Comparison of ENCODE assay signal across 22 mouse cellular contexts in genomic region chr14:86744523-86744922, GRCm38 (mm10).
"Had no signal": no experiment of that assay in that cellular context is flagged by ENCODE, and none has a peak within 500 bp of the region (broad histone marks: within the 10 kb centered on the region; RNA-seq: fewer than 3 reads in every experiment).

No protein-coding gene starts in this region.

- H3K9ac ChIP-seq: intestine, embryonic 15.5 days; kidney, embryonic 15.5 days; liver, embryonic 14.5 days; lung, embryonic 15.5 days had no signal

- H3K4me1 ChIP-seq: intestine, embryonic 15.5 days; lung, embryonic 15.5 days had no signal

- H3K27ac ChIP-seq: intestine, embryonic 15.5 days; kidney, embryonic 15.5 days; left cerebral cortex, adult 2 months; liver, embryonic 14.5 days; lung, embryonic 15.5 days; midbrain, embryonic 10.5 days; stomach, postnatal 0 days had no signal

- H3K27me3 ChIP-seq: intestine, embryonic 15.5 days; kidney, embryonic 15.5 days; lung, embryonic 15.5 days had no signal

- ATAC-seq: intestine, embryonic 15.5 days had no signal

- H3K4me3 ChIP-seq: intestine, embryonic 15.5 days; kidney, embryonic 15.5 days; left cerebral cortex, adult 2 months; lung, embryonic 15.5 days; midbrain, embryonic 10.5 days had no signal

- H3K4me2 ChIP-seq: intestine, embryonic 15.5 days; kidney, embryonic 15.5 days; liver, embryonic 11.5 days; lung, embryonic 15.5 days had no signal

- DNase-seq: kidney, adult 11 months; kidney, adult 8-10 months; kidney, postnatal 10 days; kidney, postnatal 36 days; layer of hippocampus, postnatal 36 days; lung, adult 18-20 months; lung, postnatal 10 days; lung, postnatal 36 days; midbrain, embryonic 14.5 days; right cerebral cortex, adult 18-20 months; right cerebral cortex, postnatal 14 days; right cerebral cortex, postnatal 4 days; thymus, adult 2 months; thymus, postnatal 14 days had no signal

- H3K9me3 ChIP-seq: intestine, embryonic 15.5 days; kidney, embryonic 15.5 days; lung, embryonic 15.5 days; midbrain, embryonic 10.5 days had no signal

- H3K36me3 ChIP-seq: intestine, embryonic 15.5 days; kidney, embryonic 15.5 days; lung, embryonic 15.5 days had no signal
